Mouse (Mus musculus) gastrocnemius, postnatal 10 days (tissue): Measurements from ENCODE around the gene Gfod2. TPM values are rescaled to one million over a fixed set of nuclear protein-coding genes. Genes with fewer than 3 reads are reported as not detected.

Source experiments
- DNase-seq: peaks from one replicate; pipeline ENCODE4 v3.0.0; 2021; ENCODE audit warnings: mixed read lengths
- long read RNA-seq, 2 experiments: library from polyadenylated mRNA; stranded (forward); transcript quantifications; one replicate each; pipeline ENCODE4 v2.0.0; 2021
- total RNA-seq, 2 experiments: library from RNA; stranded (reverse); gene quantifications; 2 replicates each; pipeline ENCODE4 v1.2.3; 2021

Gene Gfod2
- total RNA-seq, result 1 to 10 TPM; 6.5 to 7.6 TPM
- long read RNA-seq, experiment 1, full-length matches to known transcripts, result 18 of 20 reads
- long read RNA-seq, experiment 1, partial matches to known transcripts, result 0 of 20 reads
- long read RNA-seq, experiment 1, other reads (novel, unspliced or antisense), result 2 of 20 reads
- long read RNA-seq, experiment 2, full-length matches to known transcripts, result 9 of 14 reads
- long read RNA-seq, experiment 2, partial matches to known transcripts, result 0 of 14 reads
- long read RNA-seq, experiment 2, other reads (novel, unspliced or antisense), result 5 of 14 reads

DNA sequence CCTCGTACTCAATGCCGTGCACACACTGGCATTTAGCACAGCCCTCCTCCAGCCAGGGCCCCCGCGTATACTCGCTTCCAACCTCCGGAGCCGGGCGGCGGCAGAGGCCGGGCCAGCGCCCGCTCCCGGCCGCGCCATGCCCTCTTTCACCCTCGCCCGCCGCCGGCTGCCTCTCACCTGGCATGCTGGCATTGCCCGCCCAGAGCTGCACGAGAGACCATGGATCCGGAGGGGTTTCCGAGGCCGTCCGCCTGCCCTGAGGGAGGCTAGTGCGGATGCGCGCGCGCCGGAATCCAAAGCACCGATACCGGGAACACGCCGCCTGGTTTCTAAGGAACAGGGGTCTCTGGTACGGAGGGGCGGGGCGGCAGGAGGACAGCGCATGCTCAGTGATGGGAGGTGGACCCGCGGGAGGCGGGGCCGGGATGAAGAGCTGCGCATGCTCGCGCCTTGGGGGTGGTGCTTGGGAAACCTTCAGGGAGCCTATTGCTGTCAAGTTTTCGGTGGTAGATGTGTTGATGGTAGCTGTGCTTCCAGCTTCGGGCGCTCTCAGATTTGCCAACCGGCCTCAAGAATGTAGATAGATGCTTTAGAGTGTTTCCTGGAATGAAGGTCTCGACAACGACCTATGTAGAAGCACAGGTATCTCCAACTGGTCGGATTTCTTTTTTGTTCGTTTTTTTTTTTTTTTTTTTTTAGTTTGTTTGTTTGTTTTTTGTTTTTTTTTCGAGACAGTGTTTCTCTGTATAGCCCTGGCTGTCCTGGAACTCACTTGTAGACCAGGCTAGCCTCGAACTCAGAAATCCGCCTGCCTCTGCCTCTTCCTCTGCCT is at the start of gene Gfod2:
Gfod2 (minus strand) TSS at position 388 of the 832 bp plus-strand sequence.
- peak; percentile 98 for DNase-seq

DNA sequence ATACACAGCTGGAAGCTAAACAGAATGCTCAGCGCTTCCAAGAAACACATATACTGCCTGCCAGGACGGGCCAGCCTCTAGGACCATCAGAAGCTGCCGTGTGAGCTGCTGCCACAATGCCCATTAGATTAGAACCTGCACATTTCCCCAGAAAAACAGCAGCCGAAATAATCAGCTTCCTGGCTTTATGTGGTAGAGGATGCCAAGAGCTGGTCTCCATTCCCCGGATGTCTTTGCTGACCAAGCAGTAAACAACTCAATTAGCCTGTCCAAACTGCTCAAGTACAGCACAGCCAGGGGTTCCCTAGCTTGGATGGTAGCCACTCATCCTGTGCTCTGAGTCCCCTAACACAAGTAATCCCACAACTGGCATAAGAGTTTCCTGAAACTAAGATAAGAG is 49.3 kb upstream of the Gfod2 start:
- DNase-seq, result no peak

DNA sequence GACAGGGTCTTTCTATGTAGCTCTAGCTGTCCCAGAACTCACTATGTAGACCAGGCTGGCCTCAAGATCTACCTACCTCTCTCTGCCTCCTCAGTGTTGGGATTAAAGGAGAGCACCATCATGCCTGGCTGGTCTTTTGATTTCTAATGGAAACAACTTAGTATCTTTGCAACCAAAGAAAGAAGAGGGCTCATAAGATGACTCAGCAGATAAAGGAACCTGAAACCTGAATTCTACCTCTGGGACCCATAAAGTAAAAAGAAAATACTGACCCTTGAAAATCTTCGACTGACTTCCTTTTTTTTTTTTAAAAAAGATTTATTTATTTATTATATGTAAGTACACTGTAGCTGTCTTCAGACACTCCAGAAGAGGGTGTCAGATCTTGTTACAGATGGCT is 47.5 kb upstream of the Gfod2 start:
- no peak for DNase-seq

DNA sequence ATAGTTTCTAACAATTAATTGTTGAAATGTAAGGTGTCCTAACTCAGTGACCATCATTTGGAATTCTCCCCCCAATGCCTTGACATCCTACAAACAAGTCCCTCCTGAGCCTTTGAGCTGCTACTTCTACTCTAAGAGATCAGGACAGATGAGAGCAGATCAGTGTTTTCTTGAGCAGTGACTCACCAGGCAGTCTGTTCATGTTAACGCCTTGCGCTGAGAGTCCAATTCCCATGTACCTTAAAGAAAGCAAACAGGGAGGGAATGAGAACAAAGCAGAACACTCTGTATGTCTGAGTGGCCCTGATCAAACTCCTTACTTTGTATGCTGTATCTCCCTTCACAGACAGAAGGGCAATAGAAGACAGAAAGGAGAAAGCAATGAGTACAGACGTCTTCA is 46.9 kb upstream of the Gfod2 start:
- DNase-seq, result no peak

DNA sequence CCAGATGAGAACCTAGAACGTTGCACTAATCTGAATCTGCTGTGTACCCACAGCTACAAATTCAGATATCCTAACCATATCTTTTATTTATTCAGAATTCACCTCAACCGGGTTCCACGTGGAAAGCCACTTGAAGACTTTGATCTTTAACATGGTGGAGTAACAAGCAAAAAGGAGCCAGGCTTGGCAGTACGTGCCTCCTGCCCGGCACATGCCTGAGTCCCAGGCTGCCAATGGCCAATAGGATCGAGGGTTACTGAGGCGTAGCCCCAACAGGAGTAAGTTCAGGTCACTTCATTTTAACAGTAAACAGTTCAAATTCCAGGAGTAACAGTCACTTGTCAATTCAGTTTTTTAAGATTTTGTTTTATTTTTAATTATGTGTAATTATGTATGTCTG is 46.3 kb upstream of the Gfod2 start:
- DNase-seq, result no peak

DNA sequence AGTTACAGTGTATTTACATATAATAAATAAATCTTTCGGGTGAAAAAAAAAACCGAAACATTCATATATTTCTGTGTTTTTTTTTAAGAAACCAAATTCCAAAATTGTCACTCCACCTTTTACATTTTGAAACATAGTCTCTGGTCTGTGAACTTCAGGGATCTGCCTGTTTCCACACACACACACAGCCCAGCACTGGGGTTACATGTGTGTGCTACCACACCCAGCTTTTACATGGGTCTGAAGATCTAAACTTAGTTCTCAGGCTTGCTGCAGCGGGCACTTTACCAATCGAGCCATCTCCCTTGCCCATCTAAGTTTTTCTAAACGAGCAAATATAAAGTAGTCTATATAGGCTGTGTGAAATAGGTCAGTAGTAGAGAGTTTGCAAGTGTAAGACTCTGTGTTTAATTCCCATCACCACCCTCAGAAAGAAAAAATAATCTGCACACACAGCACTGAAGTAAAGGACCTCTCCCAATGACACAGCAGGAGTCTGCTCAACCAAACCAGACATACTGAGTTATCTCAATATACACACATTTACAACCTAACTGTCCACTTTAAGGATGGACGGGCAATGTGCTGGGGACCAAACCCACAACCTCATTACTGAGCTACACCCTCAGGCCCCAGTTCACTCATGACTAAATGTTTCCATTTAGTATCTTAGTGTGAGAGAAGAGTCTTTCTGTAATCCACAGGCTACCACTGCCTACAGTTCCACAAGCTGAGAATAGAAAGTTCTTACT is 42.9 kb upstream of the Gfod2 start:
- DNase-seq, result no peak

DNA sequence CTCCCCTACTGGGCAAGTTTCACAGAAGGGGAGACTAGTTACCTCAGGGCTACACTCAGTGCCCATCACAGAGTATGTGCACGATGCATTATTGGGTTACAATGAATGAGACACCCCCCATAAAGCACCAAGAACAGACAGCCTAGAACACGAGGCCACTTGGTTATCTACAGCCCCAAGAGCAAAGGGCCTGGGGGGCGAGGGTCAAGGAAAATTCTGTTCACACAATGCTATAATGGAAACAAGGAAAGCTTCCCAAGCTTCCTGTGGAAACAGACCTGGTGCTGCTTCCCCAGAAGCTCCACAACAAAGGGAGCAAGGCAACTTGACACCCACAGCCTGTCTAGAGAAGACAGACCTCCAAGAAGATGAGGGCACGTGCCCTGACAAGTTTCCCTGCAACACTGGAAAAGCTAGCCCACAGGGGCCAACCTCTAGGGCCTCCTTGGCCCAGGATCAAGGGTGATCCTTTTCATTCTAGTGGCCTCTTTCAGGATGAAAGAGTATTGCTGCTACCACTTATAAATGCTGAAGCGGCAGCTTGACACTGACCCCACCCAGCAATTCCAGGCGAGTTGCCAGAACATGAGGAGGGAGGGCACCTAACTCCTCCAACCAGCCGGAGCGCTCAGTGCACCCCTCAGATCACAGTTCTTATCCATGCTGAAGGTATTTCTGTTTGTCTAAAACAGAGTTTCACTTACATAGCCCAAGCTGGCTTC is 40.8 kb upstream of the Gfod2 start:
- peak; percentile 76 for DNase-seq

DNA sequence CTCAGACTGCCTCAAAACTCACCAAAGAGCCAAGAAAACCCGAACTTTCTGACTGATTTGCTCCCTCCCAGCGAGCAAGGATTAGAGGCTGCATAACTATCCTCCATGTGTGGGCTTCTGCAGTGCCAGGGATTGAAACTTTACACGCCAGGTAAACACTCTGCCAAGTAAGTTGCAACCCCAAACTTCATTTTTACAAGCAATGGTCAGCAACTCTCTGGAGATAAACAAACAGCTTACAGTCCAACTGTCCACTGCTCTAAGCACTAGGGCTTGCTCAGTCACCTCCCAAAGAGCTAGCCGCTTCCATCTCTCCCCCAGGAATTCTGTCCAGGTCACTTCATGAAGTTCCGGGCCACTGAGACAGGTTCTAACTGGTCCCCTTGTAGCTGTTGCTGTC is 39.9 kb upstream of the Gfod2 start:
- DNase-seq, result no peak

DNA sequence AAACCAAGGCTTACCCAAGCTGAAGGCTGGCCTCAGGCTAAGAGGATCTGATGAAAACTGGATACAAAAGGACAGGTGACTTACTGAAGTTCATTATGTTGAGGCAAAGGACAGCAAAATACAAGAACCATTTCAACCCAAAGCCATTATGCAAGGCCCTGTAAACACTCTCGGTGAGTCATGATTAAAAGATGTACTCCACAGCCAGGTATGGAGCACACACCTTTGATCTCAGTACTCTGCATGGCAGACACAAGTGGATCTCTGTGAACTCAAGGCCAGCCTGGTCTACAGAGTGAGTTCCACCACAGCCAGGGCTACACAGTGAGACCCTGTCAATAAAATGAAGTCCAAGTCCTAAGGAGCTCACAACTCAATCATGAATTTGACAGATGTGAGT is 37.3 kb upstream of the Gfod2 start:
- no peak for DNase-seq

DNA sequence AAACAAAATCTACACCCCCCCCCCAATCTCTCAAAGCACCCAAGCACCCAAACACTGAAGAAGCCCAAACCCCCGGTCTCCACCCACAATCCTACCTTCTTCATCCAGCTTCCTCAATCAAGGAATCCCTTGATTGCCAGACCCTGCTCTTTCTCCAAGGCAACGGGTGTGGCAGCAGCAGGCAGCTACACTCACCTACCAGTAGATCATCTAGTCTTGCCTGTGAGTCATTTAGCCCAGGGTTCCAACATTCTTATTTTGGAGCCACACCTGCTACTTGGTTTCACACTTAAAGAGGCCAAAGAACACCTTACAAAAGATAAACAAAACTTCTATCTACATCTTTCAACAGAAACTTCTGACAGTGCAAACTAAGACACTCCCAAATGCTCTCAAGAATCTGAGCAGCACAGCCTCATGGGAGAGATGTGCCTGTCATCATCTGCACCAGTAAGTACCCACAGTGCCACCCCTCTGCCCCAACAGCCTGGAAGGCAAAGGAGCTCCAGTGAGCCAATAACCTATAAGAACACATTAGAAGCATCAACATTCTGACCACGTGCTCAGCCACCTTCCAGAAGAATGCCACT is 35.6 kb upstream of the Gfod2 start:
- no peak for DNase-seq

DNA sequence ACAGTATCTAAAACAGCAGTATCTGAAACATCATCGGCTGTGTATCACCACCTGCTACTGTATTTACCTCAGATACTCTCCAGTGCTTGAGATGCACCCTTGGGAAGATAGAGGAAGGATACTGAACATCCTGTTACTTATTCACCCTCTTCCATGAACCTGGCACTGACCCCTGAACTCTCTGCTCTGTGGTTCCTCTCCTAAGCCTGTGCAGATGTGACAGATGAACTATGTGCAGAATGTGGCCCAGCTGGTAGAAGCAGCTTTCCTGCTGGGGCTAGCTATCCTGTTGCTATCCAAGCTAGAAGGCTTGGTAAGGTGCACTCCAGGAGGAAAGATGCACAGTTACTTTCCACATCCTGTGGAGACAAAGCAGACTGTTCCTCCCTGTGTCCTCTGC is 34.9 kb upstream of the Gfod2 start:
- DNase-seq, result no peak

DNA sequence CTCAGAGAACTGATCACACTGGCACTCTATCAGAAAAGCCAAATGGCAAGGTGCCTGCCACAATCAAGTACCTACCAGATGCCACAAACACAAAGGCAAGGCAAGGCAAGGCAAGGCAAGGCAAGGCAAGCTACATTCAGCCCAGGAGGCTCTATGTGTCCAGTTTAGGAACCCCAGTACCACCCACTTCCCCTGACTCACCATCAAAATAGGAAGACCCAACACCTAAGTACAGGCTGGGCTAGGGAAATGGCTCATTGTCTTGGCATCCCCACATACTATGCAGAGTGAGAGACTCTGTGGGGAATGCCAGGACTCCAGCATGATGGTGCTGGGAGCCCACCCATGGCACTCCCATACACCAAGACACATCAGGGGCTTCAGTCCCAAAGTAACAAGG is 31.2 kb upstream of the Gfod2 start:
- no peak for DNase-seq

DNA sequence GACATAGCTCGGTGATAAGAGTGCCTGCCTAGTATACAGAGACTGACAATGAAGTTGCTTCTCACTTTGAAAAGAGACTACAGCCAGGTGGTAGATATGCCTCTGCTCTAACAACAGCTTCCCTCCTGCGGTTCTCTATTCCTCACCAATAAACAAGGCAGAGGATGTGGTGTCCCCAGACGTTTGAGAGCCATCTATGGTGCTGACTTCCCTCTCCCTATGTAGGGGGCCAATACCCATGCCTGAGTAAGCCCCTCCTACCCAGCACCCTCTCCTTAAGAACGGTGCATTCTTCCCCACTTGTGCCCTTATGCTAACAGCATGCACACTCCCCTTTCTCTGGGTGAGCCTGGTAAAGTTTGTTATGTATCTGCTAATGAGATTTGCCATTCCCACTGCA is 30.5 kb upstream of the Gfod2 start:
- DNase-seq, result no peak

DNA sequence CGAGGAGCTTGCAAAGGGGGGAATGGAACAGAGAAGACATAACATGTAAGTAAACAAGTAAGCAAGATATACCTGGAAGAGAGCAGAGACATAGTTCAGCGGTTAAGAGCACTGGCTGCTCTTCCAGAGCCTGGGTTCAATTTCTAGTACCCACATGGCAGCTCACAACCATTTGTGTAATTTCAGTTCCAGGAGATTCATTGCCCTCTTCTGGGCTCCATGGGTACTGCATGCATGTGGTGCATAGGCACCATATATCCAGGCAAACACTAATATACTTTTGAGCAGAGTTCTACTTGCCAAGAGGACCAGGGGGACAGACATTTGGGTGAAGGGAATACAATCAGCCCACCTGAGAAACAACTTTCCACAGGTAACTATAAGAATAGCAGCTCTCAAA is 29.8 kb upstream of the Gfod2 start:
- DNase-seq, result peak; percentile 51

DNA sequence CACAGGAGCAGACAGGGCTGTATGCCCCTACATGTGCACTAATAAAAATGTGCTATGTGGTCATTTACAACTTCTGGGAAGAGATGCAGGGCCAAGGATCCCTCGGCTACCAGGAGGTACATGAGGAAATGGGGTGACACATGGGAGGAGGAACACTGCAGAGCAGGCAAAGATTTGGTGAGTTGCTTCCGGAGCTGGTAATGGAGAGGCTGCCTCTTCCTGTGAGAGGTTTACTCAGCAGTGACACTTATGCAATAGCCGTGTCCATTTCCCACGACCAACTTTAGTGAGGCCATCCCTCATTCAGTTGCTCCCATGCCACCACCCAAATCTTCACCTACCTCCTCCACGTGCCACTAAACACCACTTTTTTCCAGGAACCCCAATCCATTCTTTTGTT is 21.8 kb upstream of the Gfod2 start:
- no peak for DNase-seq

DNA sequence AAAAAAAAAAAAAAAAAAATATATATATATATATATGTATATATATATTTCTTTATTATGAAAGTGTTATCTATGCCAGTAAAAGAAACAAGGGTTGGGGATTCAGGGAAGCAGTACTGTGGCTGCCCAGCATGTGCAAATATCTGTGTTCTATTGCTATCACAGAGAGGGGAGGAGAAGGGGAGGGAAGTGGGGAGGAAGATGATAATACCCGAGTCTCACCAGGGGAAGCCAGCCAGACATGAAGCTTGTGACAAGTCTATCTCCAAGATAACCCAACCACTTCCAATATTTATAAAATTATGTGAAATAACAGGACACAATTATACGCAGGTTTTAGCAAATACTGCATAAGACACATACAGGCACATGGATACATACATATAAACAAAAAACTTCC is 19.4 kb upstream of the Gfod2 start:
- DNase-seq, result no peak

DNA sequence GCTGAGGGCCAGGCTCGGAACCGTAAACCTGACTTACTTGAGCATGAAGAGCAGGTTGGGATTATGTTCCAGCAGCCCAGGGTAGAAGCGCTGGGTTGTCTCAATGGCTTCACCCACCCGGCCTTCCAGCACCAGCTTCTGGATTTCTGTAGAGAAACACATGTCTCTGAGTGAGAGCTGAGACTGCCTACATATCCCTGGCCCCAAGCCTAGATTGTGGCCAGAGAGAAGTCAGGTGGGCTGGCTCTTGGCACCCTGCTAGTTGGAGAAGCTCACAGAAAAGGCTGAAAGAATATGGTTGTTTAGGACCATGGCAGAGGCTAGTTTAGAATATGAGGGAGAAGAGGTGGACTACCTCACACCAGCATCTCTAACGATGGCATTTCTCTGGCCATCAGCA is 16.0 kb upstream of the Gfod2 start:
- DNase-seq, result no peak

DNA sequence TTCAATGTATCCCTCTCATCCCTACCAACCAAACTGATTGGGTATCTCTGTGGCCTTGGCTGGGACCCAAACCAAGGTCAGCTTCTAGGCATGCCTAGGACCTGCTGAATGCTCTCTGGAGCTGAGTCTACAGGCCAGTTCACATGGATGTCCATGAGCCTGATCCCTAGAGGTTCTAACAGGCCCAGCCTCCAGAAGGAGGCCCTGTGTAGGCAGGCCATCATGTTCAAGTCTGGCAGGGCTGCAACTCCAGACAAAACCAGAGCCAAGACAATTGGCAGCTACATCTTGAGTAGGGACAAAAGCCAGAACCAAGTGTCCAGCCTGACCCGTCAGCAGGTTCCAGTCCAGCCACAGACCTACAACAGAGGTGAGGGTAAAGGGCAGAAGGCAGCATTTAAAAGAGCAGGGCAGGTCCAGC is 15.0 kb upstream of the Gfod2 start:
- no peak for DNase-seq

DNA sequence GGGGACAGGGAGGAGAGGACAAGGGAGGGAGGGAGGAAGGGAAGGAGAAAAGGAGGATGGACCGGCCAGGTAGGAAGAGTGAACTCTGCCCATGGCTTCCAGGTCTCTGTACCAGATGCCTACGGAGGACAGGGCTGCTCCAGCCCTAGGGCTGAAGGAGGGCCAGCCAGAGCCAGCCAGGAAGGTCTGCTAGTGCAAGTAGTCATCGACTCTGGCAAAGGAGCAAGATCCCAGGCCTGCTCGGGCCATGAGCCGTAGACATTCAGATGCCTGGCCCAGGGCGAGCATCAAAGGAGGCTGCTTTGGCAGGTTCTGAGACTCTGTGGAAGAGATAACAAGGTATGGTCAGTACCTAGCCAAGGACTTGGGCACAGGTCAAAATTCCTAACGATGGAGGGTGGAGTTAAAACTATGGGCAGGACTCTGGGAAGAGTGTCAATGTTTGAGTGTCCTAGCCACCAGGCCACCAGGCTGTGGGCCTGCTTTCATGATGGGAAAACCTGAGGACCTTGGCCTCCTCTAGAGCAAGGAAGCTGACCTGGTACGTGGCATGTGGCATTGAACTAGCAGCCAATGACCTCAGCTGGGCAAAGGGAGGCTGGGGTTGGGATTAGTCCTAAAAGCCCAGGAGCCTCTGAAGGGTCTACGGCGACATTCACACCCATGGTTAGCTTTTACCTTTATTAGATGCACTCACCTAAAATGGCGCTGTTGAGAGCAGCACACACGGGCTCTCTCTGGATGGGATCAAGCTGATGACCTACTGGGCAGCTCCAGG is 13.1 kb upstream of the Gfod2 start:
- no peak for DNase-seq

DNA sequence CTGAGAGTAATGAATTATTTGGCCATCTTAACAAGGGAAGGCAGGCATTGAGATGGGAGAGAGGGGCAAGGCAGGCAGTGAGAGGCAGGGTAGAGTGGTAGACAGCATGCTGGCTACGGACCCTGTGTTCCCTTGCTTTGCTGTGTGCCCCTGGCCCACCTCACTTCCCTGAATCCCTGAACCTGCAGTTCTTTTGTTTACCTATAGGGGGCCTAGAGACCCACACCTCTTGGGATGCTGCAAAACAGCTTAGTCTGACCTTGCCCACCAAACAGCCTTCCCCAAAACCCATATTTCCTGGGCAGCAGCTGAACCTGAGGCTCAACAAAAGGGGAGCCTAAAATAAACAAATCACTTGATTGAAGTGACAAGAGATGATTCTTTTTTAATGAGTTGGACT is 12.1 kb upstream of the Gfod2 start:
- DNase-seq, result no peak
